Mouse (Mus musculus): ENCODE results near the gene Lhfp.

GRCm38 (mm10) chr3:53185439-53185838 is 144.1 kb downstream of the Lhfp start:
- TF ChIP-seq POLR2A (IDR thresholded peaks at IDR 0.05; ENCODE audit: insufficient read depth, low read length): no peak
- TF ChIP-seq EP300 (IDR thresholded peaks at IDR 0.05; ENCODE audit: insufficient read depth, low read depth, low read length): no peak
- no peak for TF ChIP-seq CTCF (IDR thresholded peaks at IDR 0.05; ENCODE audit: low read depth, low read length)

Measured in ES-Bruce4 (cell line).